Mouse (Mus musculus) frontal cortex, adult 2 months (tissue): ENCODE results near the gene Gm17334. TPM values are rescaled to one million over a fixed set of nuclear protein-coding genes. Genes with fewer than 3 reads are reported as not detected.
"Not testable (repeated sequence)": the region's sequence is repeated elsewhere in the genome, so short reads cannot be mapped to it uniquely, and the experiment has no call there.

Experiments
- DNase-seq, 2 experiments: peaks; one replicate each; pipeline ENCODE4 v3.0.0; 2022; ENCODE audit warnings: low spot score in 1 of 2; ENCODE audit errors: extremely low spot score in 1 of 2
- polyA plus RNA-seq: library from polyadenylated mRNA; depleted of rRNA; stranded (reverse); fragments of >200 nt; gene quantifications from 2 replicates; pipeline ENCODE4 v1.2.3, GENCODE M21; 2012

Gene Gm17334
- polyA plus RNA-seq, 1 experiment = 0.64 TPM

DNA sequence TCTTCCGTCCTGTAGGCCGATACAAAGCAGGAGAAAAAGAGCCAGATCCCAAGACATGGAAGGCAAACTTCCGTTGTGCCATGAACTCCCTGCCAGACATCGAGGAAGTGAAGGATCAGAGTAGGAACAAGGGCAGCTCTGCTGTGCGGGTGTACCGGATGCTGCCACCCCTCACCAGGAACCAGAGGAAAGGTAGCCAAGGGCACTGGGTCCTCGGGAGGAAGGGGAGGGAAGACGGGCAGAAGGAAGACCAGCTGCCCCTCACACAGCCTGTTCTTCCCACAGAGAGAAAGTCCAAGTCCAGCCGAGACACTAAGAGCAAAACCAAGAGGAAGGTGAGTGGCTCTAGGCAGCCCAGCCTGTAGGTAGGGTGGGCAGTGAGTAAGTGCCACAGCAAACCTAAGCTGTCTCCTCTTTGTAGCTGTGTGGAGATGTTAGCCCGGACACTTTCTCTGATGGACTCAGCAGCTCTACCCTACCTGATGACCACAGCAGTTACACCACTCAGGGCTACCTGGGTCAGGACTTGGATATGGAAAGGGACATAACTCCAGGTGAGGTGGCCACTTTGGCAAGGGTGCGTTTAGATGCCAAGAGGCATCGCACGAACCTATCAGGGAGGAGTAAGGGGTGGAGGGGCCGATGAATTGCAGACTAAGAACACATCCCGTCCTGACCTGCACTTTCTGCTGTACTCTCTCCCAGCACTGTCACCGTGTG, 814 bp upstream of the Gm17334 start:
- no peak for DNase-seq

DNA sequence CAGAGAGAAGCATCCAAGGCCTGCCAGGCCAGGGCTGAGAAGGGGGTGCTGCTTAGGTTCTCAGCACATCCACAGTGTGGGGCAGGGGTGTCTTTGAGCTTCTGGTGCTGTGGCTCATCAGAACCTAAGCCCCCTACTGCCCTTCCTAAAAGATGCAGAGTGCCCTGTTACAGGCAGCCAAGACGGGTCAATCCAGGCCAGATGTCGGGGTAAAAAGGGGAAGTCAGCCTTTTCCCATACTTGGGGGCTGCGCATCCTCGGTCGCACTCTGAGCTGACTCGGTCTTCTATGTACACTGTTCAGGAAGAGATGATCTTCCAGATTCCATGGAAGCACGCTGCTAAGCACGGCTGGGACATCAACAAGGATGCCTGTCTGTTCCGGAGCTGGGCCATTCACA, 451 bp downstream of the Gm17334 start:
- DNase-seq = no peak

DNA sequence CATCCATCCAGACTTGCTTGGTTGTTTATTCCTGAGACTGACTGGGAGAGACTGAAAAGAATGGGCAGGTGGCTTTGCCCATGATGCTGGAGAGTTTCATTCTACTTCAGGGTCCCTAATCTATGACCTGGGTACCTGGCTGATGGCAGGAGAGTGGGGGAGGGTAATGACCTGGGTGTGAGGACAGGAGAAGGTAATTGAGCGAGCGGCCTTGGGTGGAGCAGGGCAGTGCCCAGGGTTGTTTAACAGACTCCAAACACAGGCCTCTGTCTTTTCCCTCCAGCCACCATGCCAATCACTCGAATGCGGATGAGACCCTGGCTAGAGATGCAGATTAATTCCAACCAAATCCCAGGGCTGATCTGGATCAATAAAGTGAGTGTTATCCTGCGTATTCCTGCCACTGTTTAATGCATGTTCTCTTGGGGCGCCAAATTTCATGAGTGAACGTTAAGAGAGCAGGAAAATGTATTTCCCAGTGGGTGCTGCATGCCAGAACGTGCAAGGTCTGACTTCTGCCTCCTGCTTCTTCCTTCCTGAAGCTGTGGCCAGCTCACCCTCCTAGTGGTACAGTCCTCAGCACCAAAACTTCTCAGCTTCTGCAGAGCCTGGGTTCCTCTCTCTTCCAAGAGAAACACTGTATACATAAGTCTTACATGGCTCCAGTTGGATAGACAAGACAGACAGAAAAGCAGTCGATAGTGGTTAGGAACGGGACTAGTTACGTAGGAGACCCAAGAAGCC, 1.8 kb downstream of the Gm17334 start:
- DNase-seq = no peak

DNA sequence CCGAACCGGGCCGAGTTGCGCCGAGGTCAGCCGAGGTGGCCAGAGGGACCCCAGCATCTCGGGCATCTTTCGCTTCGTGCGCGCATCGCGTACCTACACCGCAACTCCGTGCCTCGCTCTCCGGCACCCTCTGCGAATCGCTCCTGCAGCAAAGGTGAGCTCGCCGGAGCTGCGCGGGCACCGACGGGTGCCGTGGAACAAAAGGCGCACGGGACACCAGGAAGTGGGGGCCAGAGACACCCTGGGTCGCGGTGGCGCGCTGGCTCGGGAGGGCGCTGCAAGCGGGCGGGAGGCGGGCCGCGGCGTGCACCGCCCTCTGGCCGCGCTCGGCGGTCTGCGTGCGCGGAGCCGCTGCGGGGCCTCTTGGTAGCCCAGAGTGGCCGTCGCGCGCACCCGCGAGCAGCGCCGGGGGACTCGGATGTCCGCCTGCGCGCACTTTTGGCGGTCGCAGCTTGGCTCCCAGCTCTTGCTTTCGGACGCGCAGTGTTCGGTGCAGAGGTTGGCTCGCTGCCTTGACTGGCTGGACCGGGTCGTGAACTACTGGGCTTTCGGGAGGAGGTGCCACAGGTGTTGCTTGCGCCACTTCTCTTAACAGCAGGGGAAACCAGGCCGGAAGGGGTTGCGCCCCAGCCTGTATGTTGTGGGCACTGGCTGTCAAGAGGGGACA, 2.7 kb downstream of the Gm17334 start:
- peak in 1 of 2 experiments; percentile 58 for DNase-seq

DNA sequence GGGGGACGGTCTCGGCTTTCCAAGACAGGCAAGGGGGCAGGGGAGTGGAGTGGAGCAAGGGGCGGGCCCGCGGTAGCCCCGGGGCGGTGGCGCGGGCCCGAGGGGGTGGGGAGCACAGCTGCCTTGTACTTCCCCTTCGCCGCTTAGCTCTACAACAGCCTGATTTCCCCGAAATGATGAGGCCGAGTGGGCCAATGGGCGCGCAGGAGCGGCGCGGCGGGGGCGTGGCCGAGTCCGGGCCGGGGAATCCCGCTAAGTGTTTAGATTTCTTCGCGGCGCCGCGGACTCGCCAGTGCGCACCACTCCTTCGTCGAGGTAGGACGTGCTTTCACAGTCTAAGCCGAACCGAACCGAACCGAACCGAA, 3.2 kb downstream of the Gm17334 start, which contains the start of gene Irf1:
TSS of gene Irf1 (plus strand) at position 255 of the 365 bp plus-strand sequence.
- peak; percentile 67 to 86 for DNase-seq

DNA sequence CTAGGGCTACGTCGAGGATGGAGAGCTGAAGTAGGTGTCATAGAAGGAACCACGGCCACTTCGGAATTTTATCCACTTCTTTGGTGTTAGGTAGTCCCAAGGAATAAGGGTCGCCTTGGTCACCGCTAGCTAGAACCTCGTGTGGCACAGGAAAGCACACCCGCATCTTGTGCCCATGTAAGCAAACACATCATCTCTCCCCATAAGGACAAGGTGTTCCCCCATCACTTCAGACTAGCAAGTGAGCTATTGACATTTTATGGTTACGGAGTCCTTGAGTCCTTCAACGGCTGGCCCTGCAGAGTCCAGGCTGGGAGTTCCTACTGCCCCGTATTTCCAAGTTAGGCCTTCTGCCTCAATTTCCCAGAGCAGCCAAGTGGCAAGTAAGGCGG, 3.8 kb downstream of the Gm17334 start:
- no peak for DNase-seq

DNA sequence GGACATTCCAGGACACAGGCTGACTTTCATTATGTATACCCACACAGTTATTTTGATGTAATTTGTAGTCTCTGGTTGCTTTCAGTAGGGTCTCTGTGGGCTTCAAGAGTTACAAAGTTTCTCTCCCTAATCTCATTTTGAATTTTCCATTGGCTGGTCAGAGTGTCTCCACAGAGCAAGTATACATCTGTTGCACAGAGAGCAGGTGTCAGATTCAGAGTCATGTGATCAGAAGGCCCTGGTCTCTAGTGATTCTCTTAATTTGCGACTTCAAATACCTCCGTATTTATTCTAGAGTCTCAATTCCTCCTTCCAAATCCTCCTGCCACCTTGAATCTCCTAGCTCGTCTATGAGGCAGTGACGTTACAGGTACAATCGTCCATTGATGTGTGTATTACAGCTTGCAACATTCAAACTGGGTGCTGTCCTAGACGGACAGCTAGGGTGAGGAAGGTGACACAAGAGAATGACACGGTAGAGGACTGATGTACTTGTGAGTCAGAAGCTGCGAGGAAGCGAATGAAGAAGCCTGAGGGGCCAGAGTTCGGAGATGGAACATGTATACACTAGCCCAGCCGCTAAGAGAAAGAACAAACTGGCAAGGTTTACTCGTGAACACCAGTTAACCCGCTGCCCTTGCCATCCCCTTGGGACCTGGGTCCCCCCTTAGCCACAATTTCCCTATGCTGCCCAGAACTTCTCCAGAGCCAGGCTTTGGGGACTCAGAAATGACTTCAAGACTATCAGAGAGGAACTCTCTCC, 4.4 kb downstream of the Gm17334 start:
- no peak for DNase-seq

DNA sequence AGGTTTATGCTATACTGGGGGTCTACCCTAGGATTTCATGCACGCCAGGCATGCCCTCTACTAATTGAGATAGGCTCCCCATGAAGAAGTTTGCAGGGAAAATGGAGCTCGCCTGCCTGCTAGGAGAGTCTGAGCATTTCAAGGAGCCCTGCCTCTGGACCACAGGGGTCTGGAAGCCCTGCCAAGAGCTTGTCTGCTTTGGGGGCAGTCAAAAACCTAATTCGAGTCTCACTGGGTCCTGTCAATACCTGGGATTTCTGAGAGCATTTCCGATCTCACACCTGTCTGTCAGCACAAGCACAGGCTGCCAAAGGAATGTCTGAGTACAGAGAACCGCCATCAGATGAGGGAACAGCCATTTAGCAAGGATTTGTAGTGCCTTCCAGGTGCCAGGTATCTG, 8.4 kb downstream of the Gm17334 start:
- no peak for DNase-seq

DNA sequence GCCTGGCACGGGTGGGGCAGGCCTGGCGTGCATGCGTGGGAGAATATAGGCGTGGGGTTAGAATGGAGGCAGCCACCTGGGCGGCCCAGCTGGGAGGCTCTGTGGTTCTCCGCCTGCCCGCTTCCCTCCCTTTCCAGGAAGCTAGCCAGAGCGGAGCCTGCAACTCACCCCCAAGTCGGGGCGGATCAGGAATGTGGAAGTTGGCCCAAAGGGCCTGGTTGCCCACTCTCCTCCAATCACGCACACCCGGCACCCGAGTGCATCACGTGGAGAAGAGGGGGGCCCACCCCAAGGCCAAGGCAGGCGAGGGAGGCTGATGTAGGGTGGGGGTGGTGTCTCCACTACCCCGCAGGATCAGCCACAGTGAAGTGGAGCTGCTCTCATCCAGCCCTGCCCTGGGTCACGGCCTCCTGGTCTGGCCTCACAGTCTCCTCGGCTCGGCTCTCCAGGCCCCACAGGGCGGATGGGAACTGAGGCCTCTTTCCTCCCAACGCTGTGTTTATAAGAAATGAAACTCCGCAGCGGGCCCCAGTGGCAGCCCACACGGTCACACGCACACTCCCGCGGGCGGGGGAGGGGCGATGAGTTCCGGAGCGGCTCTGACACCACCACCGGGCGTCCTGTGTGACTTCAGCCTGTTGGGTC, 9.4 kb downstream of the Gm17334 start:
- DNase-seq = peak; percentile 60 to 76

DNA sequence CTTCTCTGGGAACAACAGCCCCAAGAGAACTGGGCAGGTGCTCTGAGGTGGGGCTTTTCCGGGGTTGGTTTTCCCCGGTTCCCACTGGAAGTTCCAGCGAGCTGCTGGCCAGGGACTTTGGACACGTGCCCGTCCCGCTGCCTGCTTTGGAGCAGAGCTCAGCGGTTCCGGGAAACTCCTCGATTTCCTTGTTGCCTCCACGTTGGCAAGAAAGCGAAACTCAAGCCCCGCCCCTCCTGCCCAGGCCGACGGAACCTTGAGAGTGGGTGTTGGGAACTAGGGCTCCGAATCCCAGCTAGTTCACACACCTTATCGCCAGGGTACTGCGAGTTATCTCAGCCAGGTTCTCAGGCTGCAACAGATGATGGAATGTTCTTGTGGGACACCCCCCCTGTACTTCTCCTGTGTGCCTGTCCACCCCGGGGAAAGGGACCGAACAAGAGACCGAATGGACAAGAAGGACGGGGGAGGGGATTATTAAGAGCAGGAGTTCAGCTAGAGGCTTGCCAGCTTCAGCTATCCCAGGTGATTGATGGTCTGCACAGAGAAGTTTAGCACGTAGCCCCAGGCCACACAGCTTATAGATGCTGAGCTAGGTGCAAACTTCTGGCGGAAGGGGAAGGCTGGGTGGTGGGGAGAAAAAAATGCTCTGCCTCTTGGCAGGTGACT, 10.0 kb downstream of the Gm17334 start:
- DNase-seq = peak in 1 of 2 experiments; percentile 53

DNA sequence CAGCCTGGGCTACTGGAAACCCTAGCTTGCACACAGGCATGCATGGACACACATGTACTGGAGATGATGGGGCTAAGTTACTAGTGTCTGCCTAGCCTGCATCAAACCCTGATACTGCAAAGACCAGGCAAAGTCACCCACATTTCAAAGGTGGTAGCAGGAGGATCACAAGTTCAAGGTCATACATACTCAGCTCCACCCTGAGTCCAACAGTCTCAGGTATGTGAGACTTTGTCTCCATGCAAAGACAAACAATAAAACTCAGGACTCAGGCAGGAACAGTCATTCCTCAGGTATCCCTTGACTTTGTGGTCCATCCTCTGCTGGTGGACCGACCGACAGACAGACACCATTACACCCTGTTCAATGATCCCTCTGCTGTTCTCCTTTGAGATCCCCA, 10.6 kb downstream of the Gm17334 start:
- DNase-seq = no peak

DNA sequence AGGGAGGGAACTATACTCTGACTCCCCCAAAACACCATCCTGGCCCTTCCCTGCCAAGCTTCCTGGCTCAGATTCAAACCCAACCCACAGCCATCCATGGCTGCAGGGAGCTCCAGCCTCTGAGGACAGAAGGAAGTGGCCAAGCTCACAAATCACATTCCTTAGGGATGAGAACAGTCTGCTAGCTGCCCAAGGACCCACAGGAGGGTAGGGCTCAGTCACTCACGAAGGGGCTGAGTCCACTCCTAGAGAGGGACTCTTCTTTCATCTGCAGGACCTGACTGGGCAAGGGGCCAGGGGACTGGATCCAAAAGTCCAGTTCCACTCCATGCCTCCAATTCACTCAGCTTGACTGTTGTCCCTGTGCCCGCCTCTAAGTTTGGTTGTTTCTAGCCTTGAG, 11.2 kb downstream of the Gm17334 start:
- peak in 1 of 2 experiments; percentile 19 for DNase-seq

DNA sequence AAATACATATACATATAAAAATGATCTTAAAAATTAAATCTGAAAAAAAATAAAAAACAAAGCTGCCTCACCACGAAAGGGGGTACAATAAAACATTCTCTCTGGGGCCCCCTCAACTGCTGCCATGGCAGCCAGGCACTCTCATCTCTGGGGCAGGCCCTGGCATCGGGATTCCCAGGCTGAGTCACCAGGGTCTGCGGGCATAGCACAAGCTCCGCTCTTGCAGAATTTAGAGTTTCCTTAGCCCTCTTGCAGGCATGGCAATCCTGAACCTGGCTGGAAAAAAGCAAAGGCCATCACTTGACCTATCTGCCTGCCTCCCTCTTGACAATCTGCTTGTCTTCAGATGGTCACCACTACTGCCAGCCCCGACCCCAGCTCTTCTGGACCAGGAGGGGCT, 11.7 kb downstream of the Gm17334 start:
- no peak for DNase-seq

DNA sequence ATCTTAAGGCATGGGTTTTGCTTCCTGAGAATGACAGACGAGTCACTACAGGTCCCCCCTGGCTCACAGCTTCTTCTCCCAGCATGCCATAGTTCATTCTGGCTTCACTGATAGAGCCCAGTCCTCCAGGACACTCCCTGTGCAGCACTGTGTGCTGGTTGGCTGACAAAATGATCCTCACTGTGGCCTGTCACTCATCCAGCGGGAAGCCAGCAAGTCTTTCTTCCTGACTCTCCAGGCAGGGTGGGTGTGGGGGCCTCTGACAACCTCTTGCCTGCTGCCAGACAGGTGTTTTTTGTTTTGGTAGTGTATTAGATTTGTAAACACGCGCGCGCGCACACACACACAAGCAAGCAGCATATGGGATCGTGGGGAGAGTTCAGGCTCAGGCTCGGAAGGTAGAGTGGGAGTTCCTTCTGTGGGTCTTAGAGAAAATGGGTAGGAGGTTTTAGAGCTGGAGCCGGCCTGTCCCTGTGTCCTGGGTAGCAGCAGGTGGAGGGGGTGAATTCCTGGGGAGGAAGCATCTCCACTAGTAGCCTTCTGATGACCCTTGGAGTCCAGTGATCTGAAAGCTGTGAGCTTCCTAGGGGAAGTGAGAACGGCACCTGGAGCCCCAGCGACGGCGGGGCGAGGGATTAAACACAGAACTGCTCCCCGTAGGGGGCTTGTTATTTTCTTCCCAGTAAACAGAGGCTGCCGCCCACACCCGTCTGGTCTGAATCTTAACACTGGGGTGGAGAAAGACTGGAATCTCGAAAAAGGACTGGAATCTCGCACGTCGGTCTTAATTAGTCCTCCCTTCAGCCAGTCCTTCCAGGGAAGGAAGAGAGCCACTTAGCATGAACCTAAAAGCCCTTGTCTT, 13.2 kb downstream of the Gm17334 start:
- DNase-seq = no peak

DNA sequence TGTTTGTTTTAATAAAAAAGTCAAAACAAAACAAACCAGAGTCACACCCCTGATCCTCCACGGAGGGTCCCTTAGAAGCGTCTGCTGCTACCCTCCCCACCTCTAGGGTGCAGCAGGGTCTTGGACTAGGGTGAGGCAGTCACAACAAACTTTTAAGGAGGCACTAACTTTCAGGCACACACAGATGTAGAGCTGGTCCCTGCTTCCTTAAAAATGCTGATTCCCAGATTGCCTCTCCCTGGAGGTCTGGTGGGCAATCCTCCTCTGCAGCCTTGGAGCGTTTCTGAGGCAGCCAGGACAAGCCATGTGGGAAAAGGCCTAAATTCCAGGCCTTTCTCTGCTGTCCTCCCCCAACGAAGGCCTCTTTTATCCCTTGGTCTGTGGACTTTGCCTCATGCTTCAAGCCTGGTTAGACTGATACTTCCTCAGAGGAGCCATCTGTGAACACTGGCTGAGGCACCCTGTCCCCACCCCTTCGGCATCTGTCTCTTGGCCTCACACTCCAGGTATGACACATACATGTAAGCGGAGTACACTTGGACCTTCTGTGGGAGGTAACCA, 14.1 kb downstream of the Gm17334 start:
- no peak for DNase-seq

DNA sequence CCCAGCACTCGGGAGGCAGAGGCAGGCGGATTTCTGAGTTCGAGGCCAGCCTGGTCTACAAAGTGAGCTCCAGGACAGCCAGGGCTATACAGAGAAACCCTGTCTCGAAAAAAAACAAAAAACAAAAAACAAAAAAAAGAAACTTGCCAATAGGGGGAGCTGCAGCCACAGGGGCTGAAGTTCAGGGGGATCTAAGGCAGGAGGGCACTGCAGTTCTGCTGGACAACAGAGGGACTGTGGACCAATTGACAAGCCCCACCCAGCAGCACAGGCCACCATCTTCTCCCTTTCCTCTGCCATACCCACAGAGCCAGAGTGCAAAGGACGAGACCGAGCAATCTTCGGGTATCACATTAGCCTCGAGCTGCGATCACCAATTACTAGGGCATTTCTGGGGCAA, 15.0 kb downstream of the Gm17334 start:
- not testable (repeated sequence) for DNase-seq

DNA sequence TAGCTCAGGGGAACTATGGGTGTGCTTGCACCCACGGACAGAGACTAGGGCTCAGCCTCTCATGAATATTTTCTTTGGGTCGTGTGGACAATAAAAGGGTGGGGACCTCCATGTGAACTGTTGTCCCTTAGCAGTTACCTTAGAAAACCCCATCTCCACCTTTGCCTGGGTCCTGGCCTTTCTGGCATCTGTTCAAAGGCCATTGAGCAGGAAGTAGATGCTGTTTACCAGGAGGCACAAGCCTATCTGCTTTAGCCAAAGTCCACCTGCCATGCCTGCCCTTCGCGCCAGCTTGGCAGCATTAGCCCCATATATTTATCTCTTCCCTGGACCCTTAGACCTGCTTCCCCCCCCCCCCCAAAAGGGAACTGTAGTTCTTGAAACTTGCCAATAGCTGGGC, 15.4 kb downstream of the Gm17334 start:
- no peak for DNase-seq

DNA sequence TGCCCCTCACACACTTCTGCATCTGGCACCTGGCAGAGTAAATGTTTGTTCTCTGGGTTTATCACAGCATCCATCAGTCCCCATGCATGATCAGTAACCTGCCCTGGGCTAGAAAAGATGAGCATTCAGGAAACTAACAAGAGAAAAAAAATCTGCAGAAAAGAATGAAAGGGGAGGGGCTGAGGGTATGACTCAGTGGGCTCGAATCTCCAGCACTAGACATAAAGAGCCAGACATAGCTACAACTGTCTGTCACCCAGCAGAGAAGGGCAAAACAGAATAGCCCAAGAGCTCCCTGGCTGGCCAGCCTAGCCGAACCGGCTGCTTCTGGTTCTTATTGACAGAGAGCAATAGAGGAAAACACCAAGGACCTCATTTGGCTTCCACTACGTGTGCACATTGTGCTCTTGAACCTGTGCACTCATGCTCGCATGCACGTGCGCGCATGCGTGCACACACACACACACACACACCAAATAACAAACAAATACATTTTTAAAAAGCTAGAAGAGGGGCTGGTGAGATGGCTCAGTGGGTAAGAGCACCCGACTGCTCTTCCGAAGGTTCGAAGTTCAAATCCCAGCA, 17.9 kb downstream of the Gm17334 start:
- no peak for DNase-seq
